ENCODE assay signal across 22 mouse cellular contexts in the genomic region with DNA sequence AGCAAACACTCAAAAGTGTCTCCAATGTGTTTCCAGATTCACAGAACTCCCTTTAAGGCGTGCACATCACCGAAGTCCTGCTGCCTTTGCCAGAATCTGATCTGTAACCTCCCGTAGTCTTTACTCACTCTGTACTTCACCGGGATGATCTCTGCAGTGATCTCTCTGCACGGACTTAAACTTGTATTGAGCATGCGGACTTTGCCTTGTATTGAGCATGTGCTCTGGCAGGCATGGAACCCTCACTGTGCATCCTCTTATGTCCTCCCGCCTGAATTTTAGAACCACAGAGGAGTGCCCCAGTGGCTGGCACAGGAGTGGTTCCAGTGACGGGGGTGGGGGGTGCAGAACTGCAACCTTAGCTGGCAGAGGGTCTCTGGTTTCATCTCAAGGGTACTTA. TPM values are rescaled to one million over a fixed set of nuclear protein-coding genes. Genes with fewer than 3 reads are reported as not detected.
DNase-seq lines count a peak whose midpoint lies in the region; ATAC-seq and TF ChIP-seq lines count a peak whose summit lies in the region.
"Had no signal": no experiment of that assay in that cellular context is flagged by ENCODE, and none has a peak within 500 bp of the region (broad histone marks: within the 10 kb centered on the region; RNA-seq: fewer than 3 reads in every experiment).

No protein-coding gene starts in this region.

- no peaks in the 10 kb centered on the region for H3K36me3 ChIP-seq in forebrain, embryonic 11.5 days (ENCODE audit: control insufficient read depth, insufficient read depth, low read length)
- H3K36me3 ChIP-seq in forebrain, embryonic 15.5 days, result no peaks in the 10 kb centered on the region
- no peaks in the 10 kb centered on the region for H3K36me3 ChIP-seq in heart, embryonic 10.5 days
- H3K36me3 ChIP-seq in liver, adult 2 months (ENCODE audit: control insufficient read depth, insufficient read depth, low read length), result no peaks in the 10 kb centered on the region
- peaks cover 8% of the 10 kb centered on the region; the same call in 1 of the 2 replicates for H3K36me3 ChIP-seq in liver, postnatal 0 days (replicated peaks; ENCODE audit: insufficient read depth, low read length)
- no peaks in the 10 kb centered on the region for H3K36me3 ChIP-seq in liver, embryonic 11.5 days (ENCODE audit: control insufficient read depth, insufficient read depth, low read length)

- TF ChIP-seq EP300 in liver, postnatal 0 days (IDR thresholded peaks at IDR 0.05; ENCODE audit: low read depth), result no peak

- TF ChIP-seq CTCF in liver, adult 2 months (IDR thresholded peaks at IDR 0.05; ENCODE audit: low read depth, low read length), result no peak
- no peak for TF ChIP-seq CTCF in liver, postnatal 0 days (IDR thresholded peaks at IDR 0.05; ENCODE audit: low read depth)

- H3K79me2 ChIP-seq in liver, adult 2 months (ENCODE audit: control insufficient read depth, insufficient read depth, low read length), result no peaks in the 10 kb centered on the region; the same call in 1 of the 2 replicates

- no peak overlapping the region for H3K4me3 ChIP-seq in forebrain, embryonic 11.5 days (ENCODE audit: low read depth, low read length)
- H3K4me3 ChIP-seq in forebrain, embryonic 15.5 days, result no peak overlapping the region
- no peak overlapping the region for H3K4me3 ChIP-seq in heart, embryonic 10.5 days
- no peak overlapping the region; the same call in 1 of the 2 replicates for H3K4me3 ChIP-seq in liver, adult 2 months (ENCODE audit: insufficient read depth, low read depth, low read length)
- no peak overlapping the region for H3K4me3 ChIP-seq in liver, postnatal 0 days (ENCODE audit: low read depth, low read length)
- no peak overlapping the region for H3K4me3 ChIP-seq in liver, embryonic 11.5 days (ENCODE audit: low read depth, low read length)

- H3K27me3 ChIP-seq in forebrain, embryonic 11.5 days (ENCODE audit: control insufficient read depth, insufficient read depth, low read length), result no peaks in the 10 kb centered on the region
- no peaks in the 10 kb centered on the region for H3K27me3 ChIP-seq in forebrain, embryonic 15.5 days
- H3K27me3 ChIP-seq in heart, embryonic 10.5 days (ENCODE audit: insufficient read depth, poor library complexity, severe bottlenecking), result no peaks in the 10 kb centered on the region
- no peaks in the 10 kb centered on the region for H3K27me3 ChIP-seq in liver, adult 2 months (ENCODE audit: control insufficient read depth, insufficient read depth, low read length)
- H3K27me3 ChIP-seq in liver, postnatal 0 days (ENCODE audit: insufficient read depth, low read length), result no peaks in the 10 kb centered on the region
- H3K27me3 ChIP-seq in liver, embryonic 11.5 days (replicated peaks; ENCODE audit: control insufficient read depth, insufficient read depth, low read length), result no peaks in the 10 kb centered on the region
- H3K27me3 ChIP-seq: CH12.LX, Patski had no signal

- ATAC-seq in forebrain, embryonic 11.5 days (replicated peaks; ENCODE audit: low FRiP score), result no peak
- no peak for ATAC-seq in forebrain, embryonic 15.5 days (replicated peaks)
- ATAC-seq in liver, postnatal 0 days, result peak; percentile 54; the same call in 1 of the 2 replicates
- ATAC-seq in liver, embryonic 11.5 days (replicated peaks; ENCODE audit: low FRiP score), result no peak
- ATAC-seq: activated CD4-positive, CD25-positive, alpha-beta regulatory T cell, adult 4 months; CD4-positive, CD25-positive, alpha-beta regulatory T cell, adult 4 months; Patski had no signal

- WGBS in forebrain, embryonic 11.5 days, result 81% methylated on average over 8 of the region's 8 CpGs
- 83% methylated on average over 8 of the region's 8 CpGs for WGBS in forebrain, embryonic 15.5 days
- 75% methylated on average over 8 of the region's 8 CpGs for WGBS in heart, embryonic 10.5 days
- WGBS in liver, adult 2 months, result 26% methylated on average over 8 of the region's 8 CpGs
- WGBS in liver, postnatal 0 days (ENCODE audit: insufficient replicate concordance), result 68% methylated on average over 8 of the region's 8 CpGs
- 75% methylated on average over 8 of the region's 8 CpGs for WGBS in liver, embryonic 11.5 days

- no peak overlapping the region for H3K27ac ChIP-seq in forebrain, embryonic 11.5 days (ENCODE audit: low read depth, low read length)
- no peak overlapping the region for H3K27ac ChIP-seq in forebrain, embryonic 15.5 days (replicated peaks)
- no peak overlapping the region for H3K27ac ChIP-seq in heart, embryonic 10.5 days
- peak overlapping the region; percentile 58 for H3K27ac ChIP-seq in liver, adult 2 months (replicated peaks; ENCODE audit: insufficient read depth, low read depth, low read length)
- no peak overlapping the region for H3K27ac ChIP-seq in liver, postnatal 0 days (ENCODE audit: low read depth)
- H3K27ac ChIP-seq in liver, embryonic 11.5 days (ENCODE audit: low read depth, low read length), result no peak overlapping the region

- no peaks in the 10 kb centered on the region; the same call in 1 of the 2 replicates for H3K9me3 ChIP-seq in forebrain, embryonic 11.5 days (ENCODE audit: control insufficient read depth, low read length)
- no peaks in the 10 kb centered on the region for H3K9me3 ChIP-seq in forebrain, embryonic 15.5 days
- H3K9me3 ChIP-seq in heart, embryonic 10.5 days, result no peaks in the 10 kb centered on the region
- 0 out of 2 replicates have a peak, but pooled peaks cover 4% of the 10 kb centered on the region for H3K9me3 ChIP-seq in liver, postnatal 0 days (ENCODE audit: low read length)
- peaks cover 2% of the 10 kb centered on the region; the same call in 1 of the 2 replicates for H3K9me3 ChIP-seq in liver, embryonic 11.5 days (ENCODE audit: control insufficient read depth, low read length)
- H3K9me3 ChIP-seq: G1E had no signal

- peak; percentile 46 for DNase-seq in forebrain, embryonic 11.5 days (ENCODE audit: low spot score)
- peak; percentile 54 for DNase-seq in heart, adult 11 months
- no peak for DNase-seq in heart, embryonic 10.5 days (ENCODE audit: low spot score)
- peak; percentile 87 for DNase-seq in liver, adult 2 months (ENCODE audit: extremely low read depth, low read depth, low spot score)
- DNase-seq in liver, result no peak
- no peak for DNase-seq in liver, postnatal 0 days
- DNase-seq in liver, embryonic 11.5 days (ENCODE audit: low spot score), result no peak
- DNase-seq: adrenal gland, adult 2 months; adrenal gland, adult 8-10 months; adrenal gland, postnatal 10 days; adrenal gland, postnatal 14 days; adrenal gland, postnatal 25 days; adrenal gland, postnatal 36 days; B cell, adult 2 months; cerebellum, adult 11 months; cerebellum, adult 11-12 months had no signal

- no peak overlapping the region for H3K9ac ChIP-seq in forebrain, embryonic 11.5 days (ENCODE audit: low read length)
- H3K9ac ChIP-seq in forebrain, embryonic 15.5 days (replicated peaks), result no peak overlapping the region
- H3K9ac ChIP-seq in liver, adult 2 months (ENCODE audit: low read depth, low read length), result no peak overlapping the region
- H3K9ac ChIP-seq in liver, postnatal 0 days (replicated peaks), result no peak overlapping the region
- no peak overlapping the region for H3K9ac ChIP-seq in liver, embryonic 11.5 days (ENCODE audit: low read depth, low read length)

- H3K4me2 ChIP-seq in forebrain, embryonic 11.5 days (ENCODE audit: low read depth, low read length, severe bottlenecking), result no peak overlapping the region
- no peak overlapping the region for H3K4me2 ChIP-seq in forebrain, embryonic 15.5 days (replicated peaks)
- H3K4me2 ChIP-seq in liver, postnatal 0 days (ENCODE audit: low read depth, low read length), result no peak overlapping the region
- no peak overlapping the region for H3K4me2 ChIP-seq in liver, embryonic 11.5 days

- no peak for TF ChIP-seq POLR2A in liver, adult 2 months (IDR thresholded peaks at IDR 0.05; ENCODE audit: extremely low read depth, insufficient read depth, low read length)

- H3K4me1 ChIP-seq in forebrain, embryonic 11.5 days (replicated peaks; ENCODE audit: control insufficient read depth, insufficient read depth, low read length), result no peaks in the 10 kb centered on the region
- H3K4me1 ChIP-seq in forebrain, embryonic 15.5 days, result no peaks in the 10 kb centered on the region
- peaks cover 9% of the 10 kb centered on the region for H3K4me1 ChIP-seq in heart, embryonic 10.5 days
- H3K4me1 ChIP-seq in liver, adult 2 months (ENCODE audit: control insufficient read depth, insufficient read depth, low read length), result peaks cover 6% of the 10 kb centered on the region
- peaks cover 21% of the 10 kb centered on the region for H3K4me1 ChIP-seq in liver, postnatal 0 days (ENCODE audit: insufficient read depth)
- H3K4me1 ChIP-seq in liver, embryonic 11.5 days (replicated peaks; ENCODE audit: control insufficient read depth, insufficient read depth, low read length), result peaks cover 19% of the 10 kb centered on the region

RNA-seq across cellular contexts. Expression of a gene that starts 5.9 kb away (rescaled TPM):
- polyA plus RNA-seq in forebrain, embryonic 11.5 days (2014; fragmentation: Nextera tagmentation; extraction: Ambion mirVana), result 7.7 and 12.8 TPM in 2 replicates
- polyA plus RNA-seq in forebrain, embryonic 15.5 days (2015; fragmentation: Nextera tagmentation; extraction: Ambion mirVana), result 7.2 and 9.6 TPM in 2 replicates
- 8.9 and 10.9 TPM in 2 replicates for polyA plus RNA-seq in heart, embryonic 10.5 days (2016; fragmentation: Nextera tagmentation; extraction: Ambion mirVana)
- 23.4 and 27.3 TPM in 2 replicates for total RNA-seq in liver, adult 2 months (2014; rRNA removed)
- 12.2 and 13.7 TPM in 2 replicates for polyA plus RNA-seq in liver, adult 2 months (2012; rRNA removed)
- 23.1 and 24.3 TPM in 2 replicates for polyA plus RNA-seq in liver, postnatal 0 days (2015; fragmentation: Nextera tagmentation; extraction: Ambion mirVana)
- polyA plus RNA-seq in liver, embryonic 11.5 days (2014; fragmentation: Nextera tagmentation; extraction: Ambion mirVana), result 17.7 and 19.7 TPM in 2 replicates

Comparison
In these comparisons a context has a peak if more than half of its experiments do, and no peak if none do; other contexts are left out.
1. DNase-seq: peak in forebrain, embryonic 11.5 days (single experiment), heart, adult 11 months (single experiment) and liver, adult 2 months (single experiment); none in heart, embryonic 10.5 days (single experiment), liver (single experiment), liver, postnatal 0 days (single experiment) and liver, embryonic 11.5 days (single experiment).